Mouse (Mus musculus): ENCODE data around the gene Gchfr.
A peak's percentile ranks its signal among the peaks of the same experiment; 100 is the strongest.

Gene Gchfr

DNA sequence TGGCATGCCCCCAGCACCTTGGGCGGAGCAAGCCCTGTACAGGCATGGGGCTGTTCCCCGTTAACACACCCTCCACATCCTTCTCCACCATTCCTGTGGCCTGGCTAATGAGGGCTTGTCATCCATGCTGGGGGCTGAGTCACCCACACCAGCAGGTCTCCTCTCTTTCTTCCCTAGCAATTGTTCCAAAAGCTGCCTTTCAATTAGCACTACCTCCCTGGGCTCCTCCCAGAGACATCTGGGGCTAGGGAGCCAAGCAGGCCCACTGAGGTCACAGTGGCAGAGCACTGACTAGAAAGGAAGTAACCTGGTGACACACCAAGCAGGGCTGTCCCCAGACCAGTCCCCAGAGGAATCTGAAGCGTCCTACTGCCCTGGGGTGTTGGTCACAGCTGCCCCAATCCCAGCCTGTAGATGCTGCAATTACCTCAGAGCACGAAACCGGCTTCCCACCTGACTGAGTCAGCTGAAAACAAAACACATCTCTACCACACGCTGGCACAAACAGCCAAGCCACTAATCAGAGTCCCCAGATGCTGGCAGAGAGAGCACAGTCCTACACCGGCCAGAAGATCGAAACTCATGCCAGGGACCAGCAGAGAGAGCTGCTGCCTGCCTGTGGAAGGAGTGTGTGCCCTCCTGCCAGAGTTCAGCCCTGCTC is 6.5 kb downstream of the Gchfr start, which contains the start of gene Gm14137:
Gene Gm14137, plus strand, starts transcription at position 519 of the 661 bp plus-strand sequence.
- no peak for DNase-seq (ENCODE audit: low spot score)

DNA sequence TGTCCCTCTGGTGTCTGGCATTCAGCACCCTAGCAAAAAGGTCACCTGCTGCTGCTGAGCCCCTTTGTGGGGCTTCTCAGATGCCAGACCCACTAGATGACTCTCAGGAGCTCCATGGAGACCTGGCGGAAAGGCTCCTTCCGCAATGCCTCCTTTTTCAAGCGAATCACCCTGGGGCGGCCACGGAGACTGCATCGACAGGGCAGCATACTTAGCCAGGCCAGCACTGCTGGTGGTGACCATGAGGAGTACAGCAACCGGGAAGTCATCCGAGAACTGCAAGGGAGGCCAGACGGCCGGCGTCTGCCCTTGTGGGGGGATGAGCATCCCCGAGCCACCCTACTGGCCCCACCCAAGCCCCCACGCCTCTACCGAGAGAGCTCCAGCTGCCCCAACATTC is 7.3 kb downstream of the Gchfr start:
- DNase-seq (ENCODE audit: low spot score), result no peak

GRCm38 (mm10) chr2:119175614-119176013 is 8.0 kb downstream of the Gchfr start:
- DNase-seq (ENCODE audit: low spot score), result no peak

DNA sequence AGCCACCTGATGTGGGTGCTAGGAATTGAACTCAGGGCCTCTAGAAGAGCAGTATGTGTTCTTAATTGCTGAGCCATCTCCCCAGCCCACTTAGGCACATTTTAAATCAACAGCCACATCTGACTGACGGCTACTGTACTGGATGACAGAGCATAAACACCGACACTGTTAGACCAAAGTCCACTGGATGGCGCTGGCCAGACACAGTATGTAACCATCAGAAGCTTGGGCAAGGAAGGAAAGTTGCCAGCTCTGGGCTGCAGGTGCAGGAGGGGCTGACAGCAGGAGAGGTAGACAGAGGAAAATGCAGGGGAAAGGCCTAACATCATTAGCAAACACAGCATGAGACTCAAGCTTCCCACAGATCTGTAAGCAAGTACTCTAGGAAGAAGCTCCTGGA is 9.2 kb downstream of the Gchfr start:
- DNase-seq (ENCODE audit: low spot score), result no peak

GRCm38 (mm10) chr2:119177384-119177939 is 9.9 kb downstream of the Gchfr start:
- no peak for DNase-seq (ENCODE audit: low spot score)

DNA sequence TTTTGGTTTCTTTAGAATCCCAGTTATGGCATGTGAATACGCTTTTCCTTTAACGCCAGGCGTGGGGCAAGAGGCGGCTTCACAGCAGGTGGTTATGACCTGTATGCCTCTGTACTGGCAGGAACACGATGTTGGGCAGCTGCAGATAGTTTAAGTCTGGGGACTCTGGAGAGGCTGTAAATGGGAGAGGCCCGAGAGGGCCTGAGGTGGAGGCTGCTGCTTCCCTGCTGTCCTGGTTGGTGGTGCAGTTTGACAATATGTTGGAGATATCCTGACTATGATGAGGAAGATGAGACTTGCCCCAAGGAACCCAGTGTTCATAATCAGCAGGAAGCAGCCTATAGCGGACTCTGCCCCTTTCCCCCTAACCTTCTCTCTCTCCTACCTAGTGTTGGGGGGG is 15.3 kb downstream of the Gchfr start:
- no peak for DNase-seq (ENCODE audit: low spot score)

GRCm38 (mm10) chr2:119189029-119189710 is 21.6 kb downstream of the Gchfr start:
- peak; percentile 78 for DNase-seq (ENCODE audit: low spot score)

GRCm38 (mm10) chr2:119190969-119191368 is 23.4 kb downstream of the Gchfr start:
- no peak for DNase-seq (ENCODE audit: low spot score)

- no peak for DNase-seq (ENCODE audit: low spot score)
Observed at GRCm38 (mm10) chr2:119194140-119194539, 26.6 kb downstream of the Gchfr start.

GRCm38 (mm10) chr2:119196316-119197108 is 28.9 kb downstream of the Gchfr start:
- no peak for DNase-seq (ENCODE audit: low spot score)

DNA sequence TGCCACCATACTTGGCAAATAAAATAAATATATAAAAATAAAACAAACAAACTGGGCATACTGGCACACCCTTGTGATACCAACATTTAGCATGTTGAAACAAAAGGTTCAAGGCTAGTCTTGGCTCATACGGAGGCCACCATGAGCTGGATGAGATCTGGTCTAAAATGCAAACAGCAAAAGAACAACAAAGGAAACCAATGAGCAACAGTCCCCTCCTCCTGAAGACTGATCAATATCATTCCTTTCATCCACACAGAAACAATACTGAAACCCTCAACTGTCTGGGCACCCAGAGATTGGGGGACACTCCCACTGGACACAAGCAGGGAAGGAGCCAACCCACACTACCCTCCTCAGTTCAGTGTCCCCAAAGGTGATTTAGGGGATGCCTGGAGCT is 29.9 kb downstream of the Gchfr start:
- DNase-seq (ENCODE audit: low spot score), result no peak

GRCm38 (mm10) chr2:119198049-119198448 is 30.5 kb downstream of the Gchfr start:
- no peak for DNase-seq (ENCODE audit: low spot score)

GRCm38 (mm10) chr2:119198934-119199333 is 31.4 kb downstream of the Gchfr start:
- DNase-seq (ENCODE audit: low spot score), result no peak

DNA sequence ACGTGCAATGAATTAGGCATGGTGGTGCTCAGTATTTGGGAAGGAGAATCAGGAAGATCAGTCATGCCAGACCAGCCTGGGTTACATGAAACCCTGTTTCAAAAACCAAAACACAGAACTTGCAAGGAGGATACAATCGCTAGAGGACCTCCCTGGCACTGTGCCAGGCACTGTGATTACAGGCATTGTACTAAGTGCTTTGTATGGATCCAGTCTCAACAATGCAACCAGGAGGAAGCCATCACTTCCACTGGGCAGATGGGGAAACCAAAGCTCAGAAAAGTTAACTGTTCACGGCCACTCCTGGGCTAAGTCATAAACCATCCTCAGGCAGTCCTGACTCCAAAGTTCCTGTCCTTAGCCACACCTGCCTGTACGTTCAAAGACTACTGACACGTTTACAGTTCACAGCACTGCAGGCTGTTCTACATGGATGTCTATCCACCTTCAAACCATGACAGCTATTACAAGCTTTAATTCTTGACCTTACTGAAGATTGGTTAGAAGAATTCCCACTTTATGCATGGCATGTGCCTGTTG is 35.4 kb downstream of the Gchfr start:
- DNase-seq (ENCODE audit: low spot score), result no peak

GRCm38 (mm10) chr2:119203871-119204460 is 36.4 kb downstream of the Gchfr start:
- DNase-seq (ENCODE audit: low spot score), result no peak

DNA sequence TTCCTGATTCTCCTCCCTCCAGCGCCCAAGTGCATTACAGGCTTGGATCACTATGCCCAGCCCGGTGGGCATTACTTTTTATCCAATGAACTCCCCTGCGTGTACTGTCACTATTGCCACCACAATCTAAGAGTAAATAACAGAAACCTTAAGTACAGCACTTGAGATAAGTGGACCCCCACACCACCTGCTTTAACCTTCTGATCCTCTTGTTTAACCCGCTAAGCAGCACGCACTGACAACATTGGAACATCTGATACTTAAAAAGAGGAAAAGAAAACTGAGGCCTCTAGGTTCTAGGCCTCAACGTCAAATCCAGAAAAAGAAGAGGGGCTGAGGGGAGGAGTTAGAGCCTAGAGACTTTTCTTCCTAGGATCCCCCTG is 40.4 kb downstream of the Gchfr start:
- DNase-seq (ENCODE audit: low spot score), result no peak

GRCm38 (mm10) chr2:119208344-119209175 is 41.0 kb downstream of the Gchfr start, which contains the start of the genes Zfyve19 and Dnajc17:
Gene Zfyve19 (plus strand): TSS chr2:119208617.
Gene Dnajc17 (minus strand): TSS chr2:119208795.
- DNase-seq (ENCODE audit: low spot score), result peak; percentile 96

GRCm38 (mm10) chr2:119209176-119209507 is 41.6 kb downstream of the Gchfr start:
- DNase-seq (ENCODE audit: low spot score), result no peak

Data from T-cell, adult 2 months (primary cell).